Mouse (Mus musculus) C2C12 (cell line): Measurements from ENCODE around the gene Dhx29. TPM values are rescaled to one million over a fixed set of nuclear protein-coding genes. Genes with fewer than 3 reads are reported as not detected.
A peak's percentile ranks its signal among the peaks of the same experiment; 100 is the strongest.

Source experiments
- H3K27me3 ChIP-seq: one replicate; pipeline ENCODE4 v1.6.1; 2011; ENCODE audit not compliant: control insufficient read depth, insufficient read depth, insufficient read length
- H3K36me3 ChIP-seq: one replicate; pipeline ENCODE4 v1.6.1; 2011; ENCODE audit not compliant: control insufficient read depth, insufficient read depth
- H3K4me3 ChIP-seq: one replicate; pipeline ENCODE4 v1.5.1; 2011; ENCODE audit warnings: mild to moderate bottlenecking, control low read depth; ENCODE audit not compliant: poor library complexity, insufficient read depth, severe bottlenecking
- H3K79me2 ChIP-seq: one replicate; pipeline ENCODE4 v1.6.1; 2011; ENCODE audit not compliant: control insufficient read depth, insufficient read depth
- H3K79me3 ChIP-seq: one replicate; pipeline ENCODE4 v1.6.1; 2011; ENCODE audit warnings: low read depth, control low read depth
- H3ac ChIP-seq: one replicate; pipeline ENCODE3; 2011; ENCODE audit warnings: low read depth; ENCODE audit not compliant: control insufficient read depth, insufficient read length
- CEBPB ChIP-seq: IDR thresholded peaks from one replicate; pipeline ENCODE4 v1.6.1; 2011; ENCODE audit warnings: low read depth, mild to moderate bottlenecking, control low read depth, moderate library complexity
- CTCF ChIP-seq: IDR thresholded peaks from one replicate; pipeline ENCODE4 v1.5.1; 2011; ENCODE audit not compliant: control insufficient read depth, insufficient read depth, insufficient read length
- FOSL1 ChIP-seq: IDR thresholded peaks from one replicate; pipeline ENCODE4 v1.8.0; 2011; ENCODE audit warnings: mild to moderate bottlenecking, low read length; ENCODE audit not compliant: poor library complexity, insufficient read depth, severe bottlenecking
- MAX ChIP-seq: IDR thresholded peaks from one replicate; pipeline ENCODE4 v1.6.1; 2011; ENCODE audit warnings: mild to moderate bottlenecking, control low read depth
- MYOD1 ChIP-seq: IDR thresholded peaks from one replicate; pipeline ENCODE4 v1.6.1; 2011; ENCODE audit warnings: low read depth; ENCODE audit not compliant: control insufficient read depth, insufficient read length
- MYOG ChIP-seq: IDR thresholded peaks from one replicate; pipeline ENCODE4 v1.6.1; 2011; ENCODE audit not compliant: control insufficient read depth, insufficient read length; ENCODE audit errors: extremely low read depth
- USF1 ChIP-seq: IDR thresholded peaks from one replicate; pipeline ENCODE4 v1.6.1; 2011; ENCODE audit warnings: low read depth, mild to moderate bottlenecking, control low read depth, moderate library complexity
- polyA plus RNA-seq: library from polyadenylated mRNA; unstranded; fragments of >200 nt; fragmentation: generic; extraction: Trizol; gene quantifications from one replicate; pipeline ENCODE4 v1.2.1, GENCODE M21; 2012; ENCODE audit warnings: missing spikeins

Dhx29 gene
- polyA plus RNA-seq, 1 experiment: 12.5 TPM

DNA sequence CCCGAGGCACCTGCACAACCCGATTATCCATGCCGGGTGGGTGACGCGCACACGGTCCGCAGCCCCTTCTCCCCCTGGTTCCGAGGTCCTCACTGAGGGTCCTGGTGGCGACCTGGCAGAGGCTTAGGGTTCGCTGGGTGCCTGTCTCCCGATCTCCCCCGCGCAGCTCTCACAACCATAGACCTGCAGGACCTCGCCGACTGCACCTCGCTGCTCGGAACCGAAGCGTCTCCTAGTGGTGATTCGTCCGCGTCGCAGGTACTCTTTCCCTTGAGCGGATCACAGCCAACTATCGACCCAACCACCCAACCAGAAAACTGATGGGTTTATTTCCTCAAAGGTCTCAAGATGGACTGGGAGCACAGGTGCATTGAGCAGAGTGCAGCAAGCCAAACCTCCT lies 66.9 kb downstream of the Dhx29 start:
- TF ChIP-seq CTCF: peak; percentile 55
- TF ChIP-seq FOSL1: no peak
- no peaks in the 10 kb centered on the region for H3K36me3 ChIP-seq
- H3ac ChIP-seq: no peak overlapping the region
- H3K27me3 ChIP-seq: peaks cover 15% of the 10 kb centered on the region
- H3K79me2 ChIP-seq: no peaks in the 10 kb centered on the region
- H3K4me3 ChIP-seq: no peak overlapping the region
- H3K79me3 ChIP-seq: no peaks in the 10 kb centered on the region

DNA sequence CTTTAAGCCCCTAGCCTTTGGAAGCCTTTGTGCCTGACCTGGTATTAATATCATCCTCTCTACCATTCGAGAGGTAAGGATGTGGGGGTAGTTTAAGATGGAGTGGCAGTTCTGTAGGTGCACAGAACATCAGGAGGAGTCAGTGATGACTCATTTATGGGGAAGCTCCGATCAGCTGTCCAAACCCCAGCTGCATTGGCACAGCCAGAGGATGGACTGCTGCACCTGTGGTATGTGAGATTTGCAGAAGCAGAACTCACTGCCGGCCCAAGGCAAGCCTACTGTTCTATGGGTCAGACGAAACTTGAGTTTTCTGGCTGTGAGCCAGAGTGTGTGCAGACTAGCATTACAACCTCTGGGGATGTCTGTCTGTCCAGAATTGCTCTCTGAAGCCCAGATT lies 69.2 kb downstream of the Dhx29 start:
- H3K4me3 ChIP-seq: no peak overlapping the region
- H3ac ChIP-seq: no peak overlapping the region
- peaks cover 15% of the 10 kb centered on the region for H3K27me3 ChIP-seq

DNA sequence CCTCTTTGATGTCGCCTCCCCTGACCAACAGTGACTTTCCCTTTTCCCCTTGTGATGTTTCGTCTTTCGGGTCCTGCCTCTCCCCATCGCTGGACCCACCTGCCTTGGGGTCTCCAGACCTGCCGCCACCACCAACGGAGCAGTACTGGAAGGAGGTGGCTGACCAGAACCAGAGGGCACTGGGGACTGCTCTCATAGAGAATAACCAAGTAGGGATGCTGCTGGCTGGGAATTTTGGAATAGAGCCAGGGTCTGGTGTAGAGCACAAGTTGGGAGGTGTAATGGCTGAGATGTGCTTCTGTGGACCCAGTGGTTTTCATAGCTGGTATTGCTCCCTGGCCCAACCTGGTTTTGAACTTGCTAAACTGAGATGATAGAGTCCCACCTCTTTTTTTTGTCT lies 70.1 kb downstream of the Dhx29 start:
- Histone ChIP-seq H3K36me3 (no peaks in the 10 kb centered on the region), H3K27me3 (peaks cover 15% of the 10 kb centered on the region), H3K4me3 (no peak overlapping the region), H3ac (no peak overlapping the region), H3K79me2 (no peaks in the 10 kb centered on the region), H3K79me3 (no peaks in the 10 kb centered on the region)
- no peak for TF ChIP-seq FOSL1
- TF ChIP-seq CEBPB: no peak
- TF ChIP-seq USF1: no peak
- no peak for TF ChIP-seq MAX
- TF ChIP-seq MYOD1: no peak
- no peak for TF ChIP-seq CTCF
- no peak for TF ChIP-seq MYOG

More for the DNA sequence above, 69.2 kb downstream of the Dhx29 start:
- no peaks in the 10 kb centered on the region for H3K79me2 ChIP-seq
- TF ChIP-seq MYOD1 (peak; percentile 66), CTCF (no peak)
- H3K36me3 ChIP-seq: no peaks in the 10 kb centered on the region
- H3K79me3 ChIP-seq: no peaks in the 10 kb centered on the region

DNA sequence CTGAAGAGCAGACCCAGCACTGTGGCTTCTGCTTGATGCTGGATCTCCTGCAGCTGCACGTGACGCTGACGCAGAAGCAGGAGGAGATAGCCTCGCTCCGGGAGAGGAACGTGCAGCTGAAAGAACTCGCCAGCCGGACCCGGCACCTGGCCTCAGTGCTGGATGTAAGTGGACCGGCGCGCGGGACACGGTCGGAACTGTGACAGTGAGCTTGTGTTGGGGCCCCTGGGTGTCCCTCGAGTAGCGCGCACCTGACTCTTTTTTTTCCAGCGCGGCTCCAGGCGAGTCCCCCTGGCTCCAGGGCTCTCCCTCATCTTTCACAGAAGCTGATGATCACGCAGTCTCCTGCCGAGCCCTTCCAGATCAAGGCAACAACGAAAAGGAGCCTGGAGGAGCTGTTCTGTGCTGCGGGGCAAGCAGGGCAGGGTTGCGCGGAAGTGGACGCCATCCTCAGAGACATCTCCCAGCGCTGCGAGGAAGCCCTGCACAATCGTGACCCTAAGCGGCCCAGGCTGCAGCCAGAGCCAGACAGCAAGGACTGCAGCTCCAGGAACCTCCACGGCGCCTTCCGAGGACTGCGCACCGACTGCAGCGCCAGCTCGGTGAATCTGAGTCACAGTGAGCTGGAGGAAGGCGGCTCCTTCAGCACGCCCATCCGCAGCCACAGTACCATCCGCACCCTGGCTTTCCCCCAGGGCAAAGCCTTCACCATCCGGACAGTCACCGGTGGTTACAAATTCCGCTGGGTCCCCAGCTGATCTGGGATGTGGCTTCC lies 71.4 kb downstream of the Dhx29 start:
- no peaks in the 10 kb centered on the region for H3K79me3 ChIP-seq
- H3K36me3 ChIP-seq: no peaks in the 10 kb centered on the region
- H3K27me3 ChIP-seq: peaks cover 12% of the 10 kb centered on the region
- H3K79me2 ChIP-seq: no peaks in the 10 kb centered on the region
- peak overlapping the region; percentile 77 for H3ac ChIP-seq
- peak overlapping the region; percentile 14 for H3K4me3 ChIP-seq
- TF ChIP-seq MYOD1: no peak
- no peak for TF ChIP-seq CTCF
- no peak for TF ChIP-seq MYOG
- TF ChIP-seq CEBPB: no peak
- peak; percentile 64 for TF ChIP-seq MAX
- peak; percentile 27 for TF ChIP-seq FOSL1
- TF ChIP-seq USF1: peak; percentile 86

DNA sequence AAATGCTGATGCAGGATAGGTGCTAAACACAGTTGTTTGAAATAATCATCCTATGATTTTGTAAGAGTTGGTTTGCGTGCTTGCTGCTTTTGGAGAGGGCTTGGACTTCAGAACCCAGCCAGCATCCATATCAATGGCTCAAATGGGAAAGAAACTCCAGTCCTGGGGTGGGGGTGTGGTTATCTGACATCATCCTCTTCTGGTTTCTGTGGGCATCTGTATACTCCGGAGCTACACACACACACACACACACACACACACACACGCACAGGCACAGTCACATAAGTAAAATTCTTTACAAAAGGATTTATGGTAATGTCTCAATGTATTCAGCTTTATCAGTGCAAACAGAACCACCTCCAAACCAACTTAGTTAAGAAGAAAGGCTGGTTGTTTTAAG lies 72.8 kb downstream of the Dhx29 start:
- Histone ChIP-seq H3K36me3 (no peaks in the 10 kb centered on the region), H3K4me3 (no peak overlapping the region), H3K79me3 (no peaks in the 10 kb centered on the region), H3ac (no peak overlapping the region), H3K27me3 (no peaks in the 10 kb centered on the region), H3K79me2 (no peaks in the 10 kb centered on the region)
- TF ChIP-seq FOSL1 (no peak), CTCF (no peak), MAX (no peak), CEBPB (no peak), MYOD1 (no peak), MYOG (no peak), USF1 (no peak)

DNA sequence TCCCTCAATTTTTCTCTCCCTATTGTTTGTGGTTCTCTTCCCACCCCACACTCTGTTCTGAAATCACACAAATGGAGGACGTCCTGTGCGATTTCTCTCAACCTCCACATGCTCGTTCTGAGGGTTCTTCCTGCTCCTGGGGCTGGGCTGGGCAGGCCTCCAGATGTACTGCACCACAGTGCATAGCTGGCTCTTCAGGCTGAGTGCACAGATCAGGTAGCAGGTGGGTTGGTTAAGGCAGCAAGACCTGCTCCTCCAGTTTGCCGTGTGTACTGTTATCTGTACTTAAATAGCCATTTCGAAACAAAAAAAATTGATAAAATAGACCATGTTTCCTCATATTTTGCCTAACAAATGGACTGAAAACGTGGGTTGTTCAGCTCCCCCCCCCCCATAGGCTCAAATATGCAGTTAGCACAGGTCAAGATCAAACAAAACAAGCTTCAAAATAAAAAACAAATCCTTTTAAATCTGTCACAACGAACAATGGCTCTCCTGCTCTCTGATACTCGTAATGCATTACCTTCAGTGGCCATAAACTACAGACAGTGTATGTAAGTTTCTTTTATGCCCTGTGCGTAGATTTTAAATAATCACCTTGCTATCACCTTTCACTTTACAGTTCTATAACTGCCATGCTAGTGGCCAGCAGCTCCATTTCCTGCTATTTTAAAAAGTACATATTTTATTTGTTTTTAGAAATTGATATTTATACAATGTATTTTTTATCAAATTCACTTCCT lies 73.5 kb downstream of the Dhx29 start:
- H3ac ChIP-seq: no peak overlapping the region
- no peaks in the 10 kb centered on the region for H3K36me3 ChIP-seq
- no peaks in the 10 kb centered on the region for H3K79me3 ChIP-seq
- no peak overlapping the region for H3K4me3 ChIP-seq
- TF ChIP-seq FOSL1 (no peak), MYOG (no peak), CEBPB (no peak), MYOD1 (no peak), MAX (no peak), USF1 (no peak), CTCF (no peak)
- H3K27me3 ChIP-seq: no peaks in the 10 kb centered on the region
- no peaks in the 10 kb centered on the region for H3K79me2 ChIP-seq
